Mouse (Mus musculus): ENCODE data around the gene Sgms1.

The Sgms1 gene

GRCm38 (mm10) chr19:32269141-32269843 lies 120.2 kb downstream of the Sgms1 start:
- no peak for DNase-seq (ENCODE audit: low read depth, low spot score)

DNA sequence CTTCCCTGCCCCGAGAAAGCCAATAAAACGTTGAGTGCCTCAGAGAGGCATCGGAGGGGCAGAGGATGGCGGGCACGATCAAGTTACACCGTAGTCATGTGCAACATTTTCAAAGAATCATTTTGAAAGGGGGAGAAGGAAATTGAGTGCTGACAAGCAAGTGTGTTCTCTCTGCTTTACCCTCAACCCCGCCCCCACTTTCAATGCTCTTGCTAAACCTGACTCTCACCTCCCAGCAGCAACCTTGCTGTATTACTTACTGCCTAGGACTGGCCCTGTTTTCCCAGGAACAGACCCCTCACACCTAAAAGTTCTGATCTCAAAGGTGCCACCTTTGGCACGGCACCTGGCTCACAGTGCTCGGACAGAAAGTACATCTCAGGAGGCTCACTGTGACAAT lies 121.0 kb downstream of the Sgms1 start:
- DNase-seq (ENCODE audit: low read depth, low spot score): no peak

DNA sequence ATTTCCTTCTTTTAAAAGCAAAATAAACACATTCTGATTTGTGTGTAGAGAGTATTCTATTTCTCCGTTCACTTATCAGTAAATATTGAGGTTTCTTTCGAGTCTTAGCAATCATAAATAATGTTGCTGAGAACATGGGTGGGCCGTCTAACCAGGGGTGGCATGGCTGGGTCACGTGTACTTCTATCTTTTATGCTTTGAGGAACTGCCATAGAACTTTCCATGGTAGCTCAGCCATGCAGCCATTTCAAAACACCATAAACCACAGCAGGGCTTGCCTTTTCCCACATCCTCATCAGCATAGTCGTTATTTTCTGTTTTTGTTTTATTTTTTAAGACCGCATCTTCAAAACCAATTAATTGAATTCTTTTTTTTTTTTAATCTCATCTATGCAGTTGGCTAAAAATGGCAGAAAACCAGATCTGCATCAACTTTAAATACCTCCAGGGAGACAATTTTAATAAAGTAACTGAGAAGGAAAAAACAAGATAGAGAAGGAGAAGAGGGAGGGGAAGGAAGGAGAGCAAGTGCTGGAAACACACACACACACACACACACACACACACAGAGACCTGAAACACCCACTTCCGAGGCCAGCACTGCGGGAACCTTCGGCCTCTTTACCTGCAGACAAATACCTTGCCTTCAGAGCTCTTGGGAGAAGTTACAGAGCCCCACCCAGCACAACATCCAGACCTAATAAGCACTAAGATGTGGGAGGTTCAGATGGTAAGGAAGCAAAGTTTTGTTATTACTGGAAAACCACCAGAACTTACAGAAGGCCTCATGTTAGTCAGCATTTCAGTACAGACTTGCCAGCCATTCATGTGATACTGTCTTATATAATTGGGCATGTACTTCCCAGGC lies 122.9 kb downstream of the Sgms1 start:
- no peak for DNase-seq (ENCODE audit: low read depth, low spot score)

DNA sequence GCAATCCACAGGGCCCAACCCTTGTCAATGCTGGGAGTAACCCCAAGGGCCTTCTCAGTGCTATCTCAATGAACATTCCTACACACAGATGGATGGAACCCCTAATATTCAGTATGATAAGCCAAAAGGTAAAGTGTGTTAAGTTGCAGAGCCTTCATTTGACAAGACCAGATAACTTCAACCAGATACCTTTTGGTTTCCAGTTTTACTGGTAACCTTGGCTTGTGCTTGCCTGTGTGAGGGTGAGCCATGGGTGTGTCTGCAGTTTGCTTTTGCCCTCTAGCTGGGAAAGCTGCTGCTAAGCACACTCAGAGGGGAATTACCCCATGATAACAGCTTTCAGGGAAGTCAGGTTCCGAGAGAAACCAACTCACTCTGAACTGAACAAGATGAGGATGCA lies 125.8 kb downstream of the Sgms1 start:
- DNase-seq (ENCODE audit: low read depth, low spot score): no peak

DNA sequence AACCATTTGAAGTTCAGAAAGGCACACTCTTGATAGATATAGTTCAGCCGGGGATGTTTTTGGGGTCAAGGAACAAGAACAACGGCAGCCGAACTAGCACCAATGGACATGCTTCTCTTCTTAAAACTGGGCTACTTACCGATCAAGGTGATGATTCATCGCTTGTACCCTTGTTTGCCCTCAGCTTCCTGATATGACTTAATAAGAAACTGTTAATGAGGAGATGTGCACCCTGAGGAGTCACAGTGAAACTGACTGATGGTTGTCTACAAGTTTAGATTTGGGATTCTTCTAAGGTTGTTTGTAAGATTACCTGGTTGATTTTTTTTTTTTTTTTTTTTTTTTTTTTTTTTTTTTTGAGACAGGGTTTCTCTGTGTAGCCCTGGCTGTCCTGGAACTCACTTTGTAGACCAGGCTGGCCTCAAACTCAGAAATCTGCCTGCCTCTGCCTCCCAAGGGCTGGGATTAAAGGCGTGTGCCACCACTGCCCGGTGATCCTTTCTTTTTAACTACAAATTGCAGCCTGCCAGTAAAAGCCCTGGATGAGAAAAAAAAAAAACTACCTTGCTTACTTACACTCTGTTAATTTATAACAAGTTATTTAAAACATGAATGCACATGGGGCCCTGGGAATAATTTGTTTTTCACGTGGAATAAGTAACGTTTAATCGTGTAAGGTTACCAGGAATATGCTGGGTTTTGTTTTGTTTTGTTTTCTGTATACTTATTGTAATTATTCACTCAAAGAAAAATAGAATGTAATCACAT lies 126.5 kb downstream of the Sgms1 start:
- no peak for DNase-seq (ENCODE audit: low read depth, low spot score)

DNA sequence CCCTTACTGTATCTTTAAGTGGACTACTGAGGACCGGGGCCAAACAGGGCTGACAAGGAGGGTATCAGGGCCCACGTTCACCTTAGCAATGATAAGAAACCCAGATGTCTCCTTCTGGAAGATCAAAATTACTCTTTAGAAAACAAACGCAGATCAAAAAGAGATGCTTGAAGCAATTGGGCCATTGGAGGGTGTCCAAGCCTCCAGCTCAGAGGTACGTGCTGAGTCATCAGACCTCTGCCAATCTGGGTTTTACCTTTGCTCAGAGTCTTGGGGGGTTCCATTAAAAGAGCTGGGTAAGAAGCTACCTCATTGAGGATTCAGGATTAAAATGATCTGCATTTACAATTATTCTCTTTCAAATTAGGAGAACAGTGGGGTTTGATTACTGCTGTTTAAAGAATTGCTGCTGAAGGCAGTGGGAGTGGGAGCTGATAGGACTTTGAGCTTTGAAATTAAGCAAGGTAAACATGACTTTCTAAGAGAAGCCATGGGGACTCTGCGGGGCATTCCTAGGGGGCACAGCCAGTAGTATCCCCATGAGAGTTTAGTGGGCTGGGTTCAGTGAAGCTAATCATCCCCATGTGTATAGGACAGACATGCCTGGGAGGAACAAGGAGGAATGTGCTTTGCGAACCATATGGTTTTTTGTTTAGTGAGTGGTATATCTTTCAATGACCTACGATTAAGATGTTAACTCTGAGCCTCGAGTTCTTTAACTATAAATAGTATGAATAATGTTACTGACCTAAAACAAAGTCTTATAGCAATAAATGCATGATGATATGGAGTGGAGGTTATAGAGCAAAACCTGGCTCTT lies 128.4 kb downstream of the Sgms1 start:
- DNase-seq (ENCODE audit: low read depth, low spot score): no peak

GRCm38 (mm10) chr19:32259830-32260229 lies 129.7 kb downstream of the Sgms1 start:
- DNase-seq (ENCODE audit: low read depth, low spot score): no peak

DNA sequence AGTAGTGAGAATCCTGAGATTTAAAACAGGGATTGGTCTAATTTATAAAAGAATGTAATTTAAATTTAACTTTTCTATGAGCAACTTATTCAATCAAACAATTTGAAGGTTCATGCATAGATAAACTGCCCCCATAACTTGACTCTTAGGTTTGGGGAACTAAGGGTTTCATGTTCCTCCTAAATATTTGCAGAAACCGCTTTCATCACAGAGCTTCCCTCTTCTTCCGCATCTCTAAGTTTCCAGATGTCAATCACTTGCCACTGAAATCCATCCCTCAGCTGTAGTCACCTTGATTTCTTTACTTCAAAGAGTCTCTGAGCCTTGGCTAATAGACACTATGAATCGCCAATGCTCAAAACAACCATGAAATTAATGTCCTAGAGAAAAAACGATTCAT lies 130.5 kb downstream of the Sgms1 start:
- DNase-seq (ENCODE audit: low read depth, low spot score): no peak

DNA sequence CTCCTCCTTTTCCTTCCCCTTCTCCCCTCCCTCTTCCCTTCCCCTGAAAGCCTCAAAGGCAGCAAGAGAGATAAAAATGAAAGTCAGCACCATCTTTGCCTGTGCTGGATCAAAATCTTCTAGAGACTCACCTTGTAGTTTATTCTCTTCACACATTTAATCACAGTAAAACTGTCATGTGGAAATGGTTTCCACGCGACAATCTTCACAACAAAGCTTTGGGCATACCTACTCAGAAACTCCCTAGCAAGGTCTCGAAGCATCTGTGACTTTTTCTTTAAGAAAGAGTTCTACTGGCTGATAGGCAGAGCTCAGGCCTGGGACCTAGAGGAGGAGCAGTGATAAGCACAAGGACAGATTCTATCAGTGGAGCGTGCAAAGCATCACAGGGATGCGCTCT lies 131.4 kb downstream of the Sgms1 start:
- DNase-seq (ENCODE audit: low read depth, low spot score): no peak

DNA sequence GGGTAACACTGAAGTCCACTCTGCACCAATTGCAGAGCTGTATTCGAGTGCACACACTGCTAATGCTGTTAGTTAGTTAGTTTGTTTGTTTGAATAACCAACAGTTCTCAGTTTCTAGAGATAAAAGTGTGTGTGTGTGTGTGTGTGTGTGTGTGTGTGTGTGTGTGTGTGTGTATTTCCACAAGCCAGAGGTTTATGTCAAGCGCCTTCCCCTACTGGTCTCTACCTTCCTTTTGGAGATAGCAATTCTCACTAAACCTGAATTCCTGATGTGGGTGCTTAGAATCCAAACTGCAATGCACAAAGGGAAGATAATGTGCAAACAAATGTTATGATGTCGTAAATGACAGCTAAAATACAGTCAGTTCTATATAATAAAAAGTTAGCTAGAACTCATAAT lies 131.9 kb downstream of the Sgms1 start:
- DNase-seq (ENCODE audit: low read depth, low spot score): no peak

GRCm38 (mm10) chr19:32256706-32257415 lies 132.7 kb downstream of the Sgms1 start:
- DNase-seq (ENCODE audit: low read depth, low spot score): no peak

DNA sequence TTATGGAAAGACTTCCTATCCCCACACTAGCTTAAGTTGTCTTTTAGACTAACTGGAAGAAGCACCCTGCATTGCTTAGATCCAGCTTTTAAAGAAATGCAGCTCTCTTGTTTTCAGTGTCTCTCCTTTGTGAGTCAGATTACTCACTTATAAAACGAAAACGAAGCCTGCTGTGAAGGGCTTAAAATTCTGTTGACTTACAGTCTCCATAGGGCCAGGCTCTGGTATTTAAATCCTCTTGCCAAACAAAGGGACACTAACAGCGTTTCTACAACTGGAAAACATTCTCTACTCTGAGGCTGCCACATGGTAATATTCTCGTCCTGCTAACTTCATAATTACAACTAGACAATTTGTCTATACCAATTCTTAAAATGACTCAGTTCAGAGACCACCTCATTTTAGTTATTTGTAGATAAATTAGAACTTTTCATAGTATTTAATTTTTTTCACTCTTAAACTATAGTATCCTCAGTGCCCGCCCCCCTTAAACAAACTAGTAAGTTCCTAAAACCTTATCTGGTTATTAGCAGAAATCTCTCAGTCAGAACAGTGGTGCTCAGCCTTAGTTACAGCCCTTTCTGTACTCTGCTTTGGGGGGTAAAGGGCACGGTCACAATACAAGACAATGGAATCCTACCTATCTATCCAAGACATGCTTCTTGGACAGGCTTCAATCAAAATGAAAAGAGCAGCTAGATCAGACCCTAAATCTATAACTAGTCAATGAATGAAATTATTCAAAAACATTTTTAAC lies 133.9 kb downstream of the Sgms1 start:
- no peak for DNase-seq (ENCODE audit: low read depth, low spot score)

- no peak for DNase-seq (ENCODE audit: low read depth, low spot score)
Observed at GRCm38 (mm10) chr19:32254739-32255344, 134.7 kb downstream of the Sgms1 start.

- no peak for DNase-seq (ENCODE audit: low read depth, low spot score)
Observed at GRCm38 (mm10) chr19:32254204-32254603, 135.3 kb downstream of the Sgms1 start.

DNA sequence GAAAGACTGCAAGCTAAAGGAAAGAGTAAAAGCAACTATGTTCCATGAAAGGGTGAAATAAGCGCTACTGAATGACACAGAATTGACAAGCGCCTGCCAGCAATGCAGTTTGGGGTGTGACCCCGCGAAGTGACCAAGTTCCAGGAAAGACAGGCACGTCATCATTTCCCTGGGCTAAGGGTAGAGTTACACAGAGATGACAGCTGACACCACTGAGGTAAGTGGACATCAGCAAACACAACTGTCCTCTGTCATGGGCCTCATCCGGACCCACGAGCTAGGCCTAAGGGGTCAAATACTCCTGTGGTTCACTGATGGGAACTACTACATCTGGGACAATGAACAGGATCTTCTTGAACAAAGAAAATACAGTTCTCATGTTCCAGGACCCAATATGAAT lies 136.5 kb downstream of the Sgms1 start:
- DNase-seq (ENCODE audit: low read depth, low spot score): no peak

- DNase-seq (ENCODE audit: low read depth, low spot score): no peak
Observed at GRCm38 (mm10) chr19:32252451-32252850, 137.1 kb downstream of the Sgms1 start.

DNA sequence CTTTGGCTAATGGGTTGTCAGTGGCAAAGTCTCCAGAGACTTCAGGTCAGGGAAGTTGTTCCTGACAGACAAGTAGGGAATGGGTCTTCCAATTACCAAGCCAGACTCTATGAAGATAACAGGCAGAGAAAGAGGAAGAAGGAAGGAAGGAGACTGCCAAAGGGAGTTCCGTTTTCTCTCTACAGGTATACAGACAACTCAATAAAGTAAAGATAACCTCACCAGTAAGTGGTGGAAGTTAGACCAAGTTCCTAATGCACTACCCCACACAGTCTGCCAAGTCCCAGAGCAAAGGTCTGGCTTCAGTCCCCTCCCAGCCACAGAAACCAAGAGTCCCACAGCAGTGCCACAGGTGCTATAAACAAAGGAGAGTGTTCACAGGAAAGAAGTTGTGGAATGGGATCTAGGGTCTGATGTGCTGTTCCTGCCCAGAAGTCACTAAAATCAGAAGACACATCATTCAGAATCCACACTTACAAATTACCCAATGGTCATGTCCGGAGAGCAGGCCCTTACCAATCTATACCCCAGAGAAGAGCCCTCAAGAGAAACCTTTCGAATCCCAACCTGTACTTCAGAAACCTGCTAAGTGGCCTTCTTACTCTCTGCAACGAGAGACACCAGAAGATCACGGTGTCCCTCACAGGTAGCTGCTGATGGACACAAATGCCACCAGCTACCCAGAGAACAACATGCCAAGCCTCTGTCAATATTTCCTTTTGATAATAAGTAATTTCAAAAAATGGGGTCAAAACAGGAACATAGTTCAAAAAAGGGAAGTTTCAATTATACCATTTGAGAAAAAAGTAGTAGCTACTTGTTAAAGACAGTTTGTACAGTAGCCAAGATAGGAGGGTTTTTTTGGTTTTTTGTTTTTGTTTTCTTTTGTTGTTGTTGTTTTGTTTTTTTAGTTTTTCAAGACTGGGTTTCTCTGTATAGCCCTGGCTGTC lies 140.1 kb downstream of the Sgms1 start:
- no peak for DNase-seq (ENCODE audit: low read depth, low spot score)

- DNase-seq (ENCODE audit: low read depth, low spot score): no peak
Observed at GRCm38 (mm10) chr19:32244881-32245280, 144.6 kb downstream of the Sgms1 start.
